In genomic region chr15:98852071-98852470, GRCm38 (mm10) we compare ENCODE assay signal across 17 mouse cellular contexts. TPM values are rescaled to one million over a fixed set of nuclear protein-coding genes. Genes with fewer than 3 reads are reported as not detected.
"Had no signal": no experiment of that assay in that cellular context is flagged by ENCODE, and none has a peak within 500 bp of the region (broad histone marks: within the 10 kb centered on the region; RNA-seq: fewer than 3 reads in every experiment).

No protein-coding gene starts in this region.

- H3K4me1 ChIP-seq: limb, embryonic 10.5 days; limb, embryonic 13.5 days; liver, embryonic 12.5 days; liver, embryonic 15.5 days had no signal

- H3K27me3 ChIP-seq: limb, embryonic 13.5 days; liver, embryonic 12.5 days; liver, embryonic 15.5 days had no signal

- DNase-seq: kidney, adult 9 months; layer of hippocampus, adult 9-11 months; liver; lung, postnatal 14 days; midbrain, embryonic 14.5 days; retina, postnatal 1 day; right cerebral cortex, postnatal 25 days; thymus, adult 18-20 months had no signal

- H3K4me3 ChIP-seq: layer of hippocampus, adult 2 months; limb, embryonic 10.5 days; limb, embryonic 13.5 days; liver, embryonic 12.5 days; liver, embryonic 15.5 days had no signal

- H3K27ac ChIP-seq: layer of hippocampus, adult 2 months; limb, embryonic 10.5 days; limb, embryonic 13.5 days; liver, embryonic 12.5 days; liver, embryonic 15.5 days; macrophage had no signal

RNA-seq across cellular contexts. Expression of gene Ddn, which starts 42.8 kb away (rescaled TPM):
- polyA plus RNA-seq: limb, embryonic 10.5 days; liver, embryonic 12.5 days; liver, embryonic 15.5 days; lung, embryonic 16.5 days; macrophage; stomach, embryonic 16.5 days had no signal

RNA-seq across cellular contexts. Expression of gene Dhh, which starts 46.3 kb away (rescaled TPM):
- total RNA-seq: megakaryocyte, adult 5-6 weeks had no signal
- polyA plus RNA-seq: macrophage had no signal
